Mouse (Mus musculus) embryonic fibroblast, embryonic 13.5 days (primary cell): Measurements from ENCODE around the gene Csde1.

Experiments
- CTCF ChIP-seq: IDR thresholded peaks from 2 replicates; pipeline ENCODE4 v1.5.1; 2011; ENCODE audit warnings: mild to moderate bottlenecking, control low read depth, low read length, moderate library complexity, borderline replicate concordance; ENCODE audit not compliant: insufficient read depth
- POLR2A ChIP-seq: IDR thresholded peaks from 2 replicates; pipeline ENCODE4 v1.6.1; 2011; ENCODE audit warnings: low read depth, mild to moderate bottlenecking, control low read depth, low read length, moderate library complexity

GRCm38 (mm10) chr3:103026174-103026573, 5.9 kb downstream of the Csde1 start:
- TF ChIP-seq POLR2A = no peak
- no peak for TF ChIP-seq CTCF
